Mouse (Mus musculus) testis, adult 2 months (tissue): ENCODE data around the gene Aldh3a2. TPM values are rescaled to one million over a fixed set of nuclear protein-coding genes. Genes with fewer than 3 reads are reported as not detected.
"Not testable (repeated sequence)": the region's sequence is repeated elsewhere in the genome, so short reads cannot be mapped to it uniquely, and the experiment has no call there.

ENCODE experiments used
- H3K27ac ChIP-seq: fragments of 200-500 bp; 2 replicates; pipeline ENCODE4 v1.5.1; 2012; ENCODE audit warnings: low read depth, low read length; ENCODE audit not compliant: control insufficient read depth, insufficient read depth
- H3K27me3 ChIP-seq: fragments of 200-500 bp; 2 replicates; pipeline ENCODE4 v1.6.1; 2012; ENCODE audit warnings: mild to moderate bottlenecking, low read length, moderate library complexity; ENCODE audit not compliant: control insufficient read depth, insufficient read depth
- H3K36me3 ChIP-seq: fragments of 200-500 bp; 2 replicates; pipeline ENCODE4 v1.6.1; 2012; ENCODE audit warnings: mild to moderate bottlenecking, low read length; ENCODE audit not compliant: control insufficient read depth, insufficient read depth
- H3K4me1 ChIP-seq: fragments of 200-500 bp; 2 replicates; pipeline ENCODE4 v1.6.1; 2012; ENCODE audit warnings: low read length; ENCODE audit not compliant: control insufficient read depth, insufficient read depth
- H3K4me3 ChIP-seq: fragments of 200-500 bp; 2 replicates; pipeline ENCODE4 v1.5.1; 2012; ENCODE audit warnings: low read depth, mild to moderate bottlenecking, low read length, moderate library complexity, mixed read lengths; ENCODE audit not compliant: control insufficient read depth
- CTCF ChIP-seq: fragments of 200-500 bp; IDR thresholded peaks from 2 replicates; pipeline ENCODE4 v1.5.1; 2012; ENCODE audit warnings: low read depth, mild to moderate bottlenecking, inconsistent platforms, low read length, moderate library complexity; ENCODE audit not compliant: control insufficient read depth, insufficient read depth, insufficient replicate concordance
- POLR2A ChIP-seq: fragments of 200-500 bp; IDR thresholded peaks from 2 replicates; pipeline ENCODE4 v1.6.1; 2012; ENCODE audit warnings: low read depth, mild to moderate bottlenecking, inconsistent platforms, low read length, moderate library complexity; ENCODE audit not compliant: control insufficient read depth
- polyA plus RNA-seq: library from polyadenylated mRNA; depleted of rRNA; stranded (reverse); fragments of >200 nt; gene quantifications from 2 replicates; pipeline ENCODE4 v1.2.3, GENCODE M21; 2012

Aldh3a2 gene
- polyA plus RNA-seq, 1 experiment = 21.3 TPM

DNA sequence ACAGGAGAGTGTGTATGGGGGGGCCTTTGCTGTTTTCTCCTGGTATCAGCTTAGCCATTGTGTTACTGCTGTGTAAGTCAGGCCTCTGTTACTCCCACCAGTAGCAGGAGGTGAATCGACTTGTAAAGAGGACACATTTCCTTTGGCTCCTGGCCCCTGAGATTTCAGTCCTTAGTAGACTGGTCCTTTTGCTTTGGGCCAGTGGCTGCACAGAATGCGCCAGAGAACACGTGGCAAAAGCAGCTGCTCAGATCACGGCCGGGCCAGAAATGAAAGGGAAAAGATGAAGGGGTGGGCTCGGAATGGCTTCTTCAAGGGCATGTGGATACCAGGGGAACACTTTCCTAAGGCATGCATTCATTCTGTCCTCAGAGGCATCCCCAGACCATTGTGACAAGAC lies 65.1 kb downstream of the Aldh3a2 start:
- no peak overlapping the region for H3K27ac ChIP-seq
- no peaks in the 10 kb centered on the region for H3K4me1 ChIP-seq
- H3K36me3 ChIP-seq = no peaks in the 10 kb centered on the region
- no peaks in the 10 kb centered on the region for H3K27me3 ChIP-seq
- TF ChIP-seq CTCF (no peak), POLR2A (no peak)
- H3K4me3 ChIP-seq = no peak overlapping the region

DNA sequence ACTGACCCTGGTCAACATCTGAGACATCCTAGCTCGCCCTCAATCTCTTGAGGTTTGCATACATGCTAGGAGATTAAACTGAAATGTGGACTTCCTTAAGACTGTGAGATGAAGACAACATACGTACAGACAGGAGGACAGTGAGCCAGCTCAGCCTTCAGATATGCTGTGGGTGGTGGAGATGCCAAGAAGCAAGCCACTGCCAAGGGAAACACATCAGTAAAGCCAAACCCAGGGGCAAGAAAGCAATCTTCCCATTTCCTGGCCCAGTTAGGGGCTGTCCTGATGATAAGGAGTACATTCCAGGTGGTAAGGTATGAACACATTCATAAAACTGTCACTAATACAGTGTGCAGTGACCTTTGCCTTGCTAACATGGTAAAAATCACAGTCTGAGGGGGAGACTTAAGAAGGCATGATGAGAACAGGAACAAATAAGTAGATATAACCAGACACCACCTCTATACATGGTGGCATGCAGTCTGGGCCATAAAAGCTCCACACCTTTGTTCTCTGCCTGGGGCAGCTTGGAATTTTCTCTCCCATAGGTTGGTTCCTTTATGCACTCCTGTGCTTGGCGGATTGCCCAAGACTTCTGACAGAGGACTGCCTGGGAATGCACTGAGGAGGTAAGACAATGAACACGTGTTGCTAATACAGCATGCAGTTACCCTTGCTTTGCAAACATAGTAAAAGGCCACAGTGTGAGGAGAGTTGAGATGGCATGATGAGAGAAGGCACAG lies 67.5 kb downstream of the Aldh3a2 start:
- no peaks in the 10 kb centered on the region for H3K36me3 ChIP-seq
- TF ChIP-seq CTCF = no peak
- no peak for TF ChIP-seq POLR2A

DNA sequence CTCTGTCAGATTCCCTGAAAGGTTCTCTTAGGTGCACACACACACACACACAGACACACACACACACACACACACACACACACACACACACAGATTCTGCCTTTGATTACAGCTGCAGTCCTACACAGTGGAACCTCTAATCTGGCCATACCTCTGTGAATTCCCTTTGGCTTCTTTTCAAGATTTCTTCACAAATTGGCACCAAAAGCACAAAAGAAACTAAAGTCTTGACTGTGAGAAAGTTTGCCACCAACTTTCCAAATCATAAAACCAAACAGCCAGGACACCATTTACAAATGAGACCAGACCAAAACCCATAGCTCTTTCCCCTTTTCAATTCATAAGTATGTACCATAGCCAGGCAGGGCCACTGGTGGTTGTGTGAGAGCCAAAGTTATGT lies 69.3 kb downstream of the Aldh3a2 start:
- TF ChIP-seq CTCF (no peak), POLR2A (no peak)
- Histone ChIP-seq H3K36me3 (no peaks in the 10 kb centered on the region), H3K27ac (no peak overlapping the region), H3K4me3 (no peak overlapping the region), H3K27me3 (no peaks in the 10 kb centered on the region), H3K4me1 (no peaks in the 10 kb centered on the region)

More for the DNA sequence above, 67.5 kb downstream of the Aldh3a2 start:
- Histone ChIP-seq H3K4me3 (no peak overlapping the region), H3K27me3 (no peaks in the 10 kb centered on the region), H3K27ac (no peak overlapping the region), H3K4me1 (no peaks in the 10 kb centered on the region)

DNA sequence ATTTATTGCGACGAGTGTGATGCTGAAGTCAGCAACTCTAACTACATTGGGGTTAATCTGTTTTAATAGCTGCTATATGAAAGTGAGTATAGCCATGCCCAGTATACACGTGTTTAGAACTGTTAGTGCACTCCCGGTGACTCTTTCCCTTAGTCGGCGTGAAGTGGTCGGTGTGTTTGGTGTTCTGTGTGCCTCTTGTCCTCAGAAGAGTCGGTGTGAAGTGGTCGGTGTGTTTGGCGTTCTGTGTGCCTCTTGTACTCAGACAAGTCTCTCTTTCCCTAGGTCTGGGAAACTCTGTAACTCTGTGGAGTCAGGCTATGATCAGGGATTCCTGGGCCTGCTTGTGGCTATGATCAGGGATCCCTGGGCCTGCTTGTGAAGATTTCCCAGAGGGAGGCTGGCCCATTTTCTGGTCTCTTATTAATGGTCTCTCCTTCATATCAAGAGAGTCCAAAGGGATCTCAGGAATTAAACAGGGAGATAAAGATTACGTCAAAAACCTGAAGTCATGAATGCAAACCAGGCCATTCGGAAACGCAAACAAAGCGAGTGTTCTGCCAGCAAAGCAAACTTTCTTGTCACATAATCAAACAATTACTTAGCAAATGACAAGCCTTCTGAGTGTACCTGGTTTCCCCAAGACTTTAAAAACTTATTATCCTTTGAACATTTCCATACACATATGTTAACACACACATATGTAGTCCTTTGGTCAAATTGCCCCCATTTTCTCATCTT lies 70.5 kb downstream of the Aldh3a2 start:
- Histone ChIP-seq H3K27me3 (no peaks in the 10 kb centered on the region), H3K4me1 (no peaks in the 10 kb centered on the region), H3K27ac (no peak overlapping the region), H3K4me3 (no peak overlapping the region), H3K36me3 (no peaks in the 10 kb centered on the region)
- TF ChIP-seq CTCF (no peak), POLR2A (no peak)

DNA sequence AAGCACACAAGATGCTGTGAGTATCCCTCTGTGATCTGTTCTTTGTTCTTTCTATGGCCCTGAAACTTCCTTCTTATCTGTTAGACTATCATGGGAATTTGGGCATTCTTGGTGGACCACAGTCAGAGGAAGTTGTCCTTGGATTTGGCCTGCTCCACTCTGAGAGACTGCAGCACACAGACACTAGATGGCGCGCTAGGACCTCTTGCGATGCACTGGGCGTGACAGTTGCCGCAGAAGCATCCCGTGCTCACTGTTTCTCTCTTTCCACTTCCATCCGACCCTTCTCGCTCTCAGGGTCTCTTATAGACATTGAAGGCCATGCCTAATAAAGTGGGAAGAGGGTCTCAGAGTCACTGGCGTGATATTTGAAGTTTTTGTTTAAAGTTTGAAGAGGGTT lies 73.9 kb downstream of the Aldh3a2 start:
- TF ChIP-seq POLR2A = no peak
- peak; percentile 92; the same call in 1 of the 2 replicates for TF ChIP-seq CTCF
- Histone ChIP-seq H3K4me1 (no peaks in the 10 kb centered on the region), H3K4me3 (no peak overlapping the region), H3K27me3 (no peaks in the 10 kb centered on the region), H3K27ac (no peak overlapping the region), H3K36me3 (no peaks in the 10 kb centered on the region)

DNA sequence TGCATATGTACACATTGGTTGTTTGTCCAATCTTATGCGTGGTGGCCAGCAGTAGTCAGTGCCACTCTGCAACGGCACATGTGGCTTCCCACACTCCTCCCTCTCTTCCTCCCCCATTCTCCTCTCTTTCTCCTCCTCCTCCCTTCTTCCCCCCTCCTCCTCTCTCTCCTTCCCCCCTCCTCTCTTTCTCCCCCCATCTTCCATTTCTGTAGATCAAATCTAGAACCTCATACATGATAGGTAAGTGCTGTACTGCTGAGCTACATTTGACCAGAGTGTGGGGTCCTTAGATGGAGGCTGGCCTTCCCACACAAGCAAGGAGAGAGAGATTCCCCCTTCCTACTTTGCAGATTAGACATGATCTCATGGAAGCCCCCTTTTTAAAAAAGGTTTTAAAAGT lies 74.5 kb downstream of the Aldh3a2 start:
- Histone ChIP-seq H3K27ac (no peak overlapping the region), H3K4me1 (no peaks in the 10 kb centered on the region), H3K36me3 (no peaks in the 10 kb centered on the region), H3K27me3 (no peaks in the 10 kb centered on the region), H3K4me3 (no peak overlapping the region)
- TF ChIP-seq POLR2A (no peak), CTCF (no peak)

DNA sequence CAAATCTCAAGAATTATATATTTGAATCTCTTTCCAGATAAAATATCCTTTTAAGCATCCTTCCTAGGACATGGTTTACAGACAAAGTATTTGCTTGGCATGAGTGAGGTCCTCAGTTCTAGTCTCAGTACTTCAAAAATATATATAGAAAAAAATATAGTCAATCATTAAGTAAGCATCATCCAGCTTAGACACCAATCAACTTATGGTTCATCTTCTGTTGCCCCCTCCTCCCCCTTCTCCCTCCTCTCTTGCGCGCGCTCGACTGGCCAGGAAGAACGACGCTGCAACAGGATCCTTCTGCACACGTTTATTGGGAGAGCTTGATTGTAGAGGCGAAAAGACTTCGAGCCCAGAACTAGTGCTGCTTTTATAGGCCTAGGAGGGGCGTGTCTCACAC lies 75.1 kb downstream of the Aldh3a2 start:
- H3K27ac ChIP-seq, H3K36me3 ChIP-seq, H3K4me1 ChIP-seq, H3K4me3 ChIP-seq, H3K27me3 ChIP-seq: not testable (repeated sequence)
